Mouse (Mus musculus) MEL-GATA-1-ER (cell line): ENCODE data around the gene Gm20388.

Experiments used
- DNase-seq: peaks from one replicate; pipeline ENCODE4 v3.0.0-alpha.2; 2012; ENCODE audit warnings: low read depth; ENCODE audit errors: extremely low read depth

Gm20388 gene

GRCm38 (mm10) chr8:119955333-119955732, 44.7 kb downstream of the Gm20388 start:
- DNase-seq, result no peak

DNA sequence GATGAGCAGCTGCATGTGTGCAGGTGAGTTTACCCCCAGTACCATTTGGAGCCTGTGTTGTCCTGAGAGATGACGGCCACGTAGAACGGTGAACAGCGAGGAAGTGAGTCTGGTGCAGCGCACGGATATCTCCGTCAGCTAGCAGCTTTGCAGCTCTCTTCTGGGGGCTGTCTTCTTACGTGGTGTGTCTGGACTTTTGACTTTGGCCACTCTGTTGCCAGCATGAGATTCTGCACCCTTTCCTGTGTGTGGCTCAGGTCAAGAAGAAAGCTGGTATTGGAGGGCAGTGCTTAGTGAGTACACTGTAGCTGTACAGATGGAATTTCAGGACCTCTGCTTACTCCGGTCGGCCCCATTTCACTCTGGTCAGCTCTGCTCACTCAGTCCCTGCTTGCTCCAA, 47.4 kb downstream of the Gm20388 start:
- DNase-seq, result no peak

- no peak for DNase-seq
Measured at GRCm38 (mm10) chr8:119960531-119961104, 50.0 kb downstream of the Gm20388 start.

GRCm38 (mm10) chr8:119964859-119965258, 54.2 kb downstream of the Gm20388 start:
- no peak for DNase-seq

GRCm38 (mm10) chr8:119967435-119967834, 56.8 kb downstream of the Gm20388 start:
- DNase-seq, result no peak

DNA sequence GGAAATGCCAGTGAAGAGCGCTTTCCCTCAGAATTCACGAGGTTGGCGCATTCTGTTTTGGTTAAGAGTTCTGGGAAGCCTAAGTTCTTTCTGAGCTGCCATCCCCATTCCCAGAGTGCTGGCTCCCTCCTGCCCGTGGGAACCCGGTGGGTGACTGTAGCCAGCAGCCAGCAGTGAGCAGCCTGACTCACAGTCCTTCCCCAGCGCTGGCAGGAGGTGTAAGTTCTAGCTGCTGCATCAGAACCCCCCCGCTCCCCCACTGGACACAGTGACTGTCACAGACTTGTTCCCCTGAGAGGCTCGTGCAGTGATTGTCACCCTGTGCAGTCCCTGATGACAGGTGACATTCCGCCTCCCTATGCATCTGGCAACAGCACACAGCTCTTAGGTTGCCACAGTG, 59.5 kb downstream of the Gm20388 start:
- no peak for DNase-seq

DNA sequence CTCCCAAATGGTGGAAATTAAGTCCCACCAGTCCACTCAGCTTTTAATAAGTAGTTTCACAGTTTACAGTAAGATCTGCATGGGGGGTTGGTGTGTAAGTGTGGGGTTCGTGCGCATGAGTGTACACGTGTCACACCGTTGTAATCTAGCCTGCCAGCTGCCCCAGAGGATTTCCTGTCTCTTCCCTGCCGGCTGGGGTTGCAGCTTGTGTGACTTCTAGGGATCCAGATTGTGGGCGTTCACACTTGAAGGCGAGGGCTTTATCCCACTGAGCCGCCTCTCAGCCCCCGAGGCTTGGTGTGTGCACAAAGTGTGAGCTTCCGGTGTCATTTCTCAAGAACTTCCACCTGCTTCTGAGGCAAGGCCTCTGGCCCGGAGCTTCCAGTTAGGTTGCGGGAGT, 61.9 kb downstream of the Gm20388 start:
- DNase-seq, result peak; percentile 53

- DNase-seq, result no peak
Measured at GRCm38 (mm10) chr8:119978770-119979381, 68.2 kb downstream of the Gm20388 start.

- peak; percentile 11 for DNase-seq
Measured at GRCm38 (mm10) chr8:119981253-119981652, 70.6 kb downstream of the Gm20388 start.

GRCm38 (mm10) chr8:119984085-119984484, 73.4 kb downstream of the Gm20388 start:
- peak; percentile 12 for DNase-seq

DNA sequence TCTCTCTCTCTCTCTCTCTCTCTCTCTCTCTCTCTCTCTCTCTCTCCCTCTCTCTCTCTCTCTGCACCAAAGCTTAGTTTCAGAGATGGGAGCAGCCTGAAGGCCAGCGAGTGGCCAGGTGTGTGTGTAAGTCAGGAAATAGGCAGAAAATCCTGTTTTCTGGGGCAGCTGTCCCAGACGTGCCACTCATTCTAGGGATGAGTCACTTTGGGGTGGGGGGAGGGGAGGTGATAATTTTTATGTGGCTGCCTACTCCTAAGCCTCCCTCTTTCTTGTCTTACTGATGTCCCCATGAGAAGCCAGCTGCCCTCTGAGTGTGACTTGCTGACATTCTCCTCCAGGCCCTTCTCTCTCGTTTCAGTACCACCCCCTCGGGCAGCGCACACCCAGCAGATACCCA, 75.5 kb downstream of the Gm20388 start:
- DNase-seq, result no peak

- no peak for DNase-seq
Measured at GRCm38 (mm10) chr8:119988087-119988486, 77.4 kb downstream of the Gm20388 start.

- no peak for DNase-seq
Measured at GRCm38 (mm10) chr8:119992249-119992648, 81.6 kb downstream of the Gm20388 start, which contains the start of gene Crispld2. Crispld2 (plus strand) TSS chr8:119992438.

DNA sequence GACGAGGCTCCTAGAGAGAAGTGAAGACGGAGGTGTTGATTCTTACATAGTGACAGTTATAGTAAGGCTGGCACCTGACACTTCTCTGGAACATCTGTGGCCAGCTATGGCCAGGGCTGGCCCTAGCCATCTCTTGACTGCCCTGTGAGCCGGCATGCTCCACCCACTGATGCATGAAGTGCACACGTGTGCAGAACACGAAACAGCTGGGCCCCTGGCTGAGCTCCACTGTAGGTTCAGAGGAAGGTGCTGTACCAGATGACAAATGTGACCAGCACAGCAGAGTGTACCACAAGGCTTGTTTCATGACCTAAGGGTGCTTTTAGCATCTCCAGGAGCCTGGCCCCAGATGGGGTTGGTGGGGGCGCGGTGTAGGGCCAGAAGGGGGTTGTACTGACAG, 83.5 kb downstream of the Gm20388 start:
- DNase-seq, result no peak

- DNase-seq, result no peak
Measured at GRCm38 (mm10) chr8:119994556-119994955, 83.9 kb downstream of the Gm20388 start.

- no peak for DNase-seq
Measured at GRCm38 (mm10) chr8:119997266-119997665, 86.6 kb downstream of the Gm20388 start.

DNA sequence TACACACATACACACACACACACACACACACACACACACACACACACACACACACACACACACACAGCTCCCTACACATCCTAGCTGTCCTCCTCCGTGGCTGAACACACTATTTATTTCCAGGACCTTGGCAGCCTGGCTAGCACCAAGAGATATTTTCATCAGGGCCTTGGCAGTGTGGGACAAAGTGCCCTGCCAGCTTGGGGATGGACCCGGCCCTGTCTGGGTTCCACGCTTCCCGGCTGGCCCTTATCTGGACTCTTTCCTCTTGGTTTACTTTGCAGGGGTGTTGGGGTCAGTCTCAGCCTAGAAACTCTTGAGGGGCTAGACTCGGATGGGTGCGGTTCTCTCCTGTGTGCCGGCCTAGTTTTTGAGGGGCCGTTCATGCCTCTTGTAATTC, 89.8 kb downstream of the Gm20388 start:
- DNase-seq, result no peak

- DNase-seq, result no peak
Measured at GRCm38 (mm10) chr8:120001712-120002111, 91.1 kb downstream of the Gm20388 start.

DNA sequence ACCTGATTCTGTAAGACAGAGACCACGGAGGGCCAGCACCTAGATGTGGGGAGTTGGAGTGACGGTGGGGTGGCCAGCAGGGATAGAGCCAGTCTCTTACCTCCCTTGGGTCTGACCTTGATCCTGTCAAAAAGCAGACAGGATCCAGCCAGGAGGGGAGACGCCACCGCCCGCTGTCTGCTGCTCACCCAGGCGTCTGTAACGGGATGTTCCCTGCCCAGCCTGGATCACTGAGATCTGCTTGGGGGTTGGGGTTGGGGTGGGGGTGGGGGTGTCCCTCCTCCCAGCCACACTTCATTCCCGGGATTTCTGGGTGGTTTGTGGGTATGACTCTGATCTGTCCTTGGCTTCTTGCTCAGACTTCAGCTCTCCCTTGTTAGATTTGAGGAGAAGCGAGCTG, 91.7 kb downstream of the Gm20388 start:
- no peak for DNase-seq

DNA sequence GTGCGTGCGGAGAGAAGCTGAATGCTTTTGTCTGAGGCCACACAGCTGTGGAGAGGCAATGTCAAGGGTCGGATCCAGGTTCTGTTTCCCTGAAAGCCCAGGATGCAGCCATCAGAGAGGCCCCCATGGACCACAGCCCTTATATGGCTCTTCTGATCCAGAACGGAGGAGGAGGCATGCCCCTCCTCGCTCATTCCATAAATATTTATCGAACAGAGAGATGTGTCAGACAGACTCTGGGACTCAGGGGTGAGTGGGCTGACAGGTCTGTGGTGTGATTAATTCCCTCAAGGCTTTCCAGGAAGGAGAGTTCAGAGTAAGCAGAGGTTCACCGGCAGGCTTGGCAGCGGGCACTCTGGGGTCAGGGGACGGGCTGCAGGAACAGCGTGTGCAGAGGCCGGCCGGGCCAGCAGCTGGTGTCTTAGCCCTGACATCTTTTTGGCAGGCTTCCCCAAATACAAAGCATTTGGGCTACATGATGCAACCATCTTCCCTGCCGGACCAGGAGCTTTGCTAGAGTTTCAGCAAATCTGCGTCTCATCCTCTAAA, 93.6 kb downstream of the Gm20388 start:
- DNase-seq, result no peak

GRCm38 (mm10) chr8:120004705-120005381, 94.2 kb downstream of the Gm20388 start:
- no peak for DNase-seq

- no peak for DNase-seq
Measured at GRCm38 (mm10) chr8:120006645-120007160, 96.1 kb downstream of the Gm20388 start.
